Mouse (Mus musculus): Measurements from ENCODE around the gene Ssbp2.

DNA sequence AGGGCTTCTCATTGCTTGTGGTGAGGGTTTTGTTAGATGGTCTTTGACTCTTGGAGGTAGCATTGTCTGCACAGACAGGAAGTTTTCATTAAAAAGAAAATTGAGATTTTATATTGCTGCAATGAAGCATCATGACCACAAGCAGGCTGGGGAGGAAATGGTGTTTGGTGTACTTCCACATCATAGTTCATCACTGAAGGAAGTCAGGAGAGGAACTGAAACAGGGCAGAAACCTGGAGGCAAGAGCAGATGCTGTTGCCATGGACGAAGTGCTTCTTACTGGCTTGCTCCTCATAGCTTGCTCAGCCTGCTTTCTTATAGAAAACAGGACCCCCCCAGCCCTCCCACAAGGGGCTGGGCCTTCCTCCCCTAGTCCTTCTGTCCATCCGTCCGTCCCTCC is 139.5 kb downstream of the Ssbp2 start:
- TF ChIP-seq CTCF (conservative IDR thresholded peaks at IDR 0.05; ENCODE audit: insufficient read depth, insufficient read length, low read depth, low read length) (no peak), POLR2A (IDR thresholded peaks at IDR 0.05; ENCODE audit: low read depth, low read length) (no peak)

Data from kidney, adult 2 months (tissue).